Mouse (Mus musculus): ENCODE measurements around the gene Rmnd5a. TPM values are rescaled to one million over a fixed set of nuclear protein-coding genes. Genes with fewer than 3 reads are reported as not detected.

Rmnd5a gene
- polyA plus RNA-seq, 1 experiment from 2014 or later = 14.7 TPM

GRCm38 (mm10) chr6:71360751-71361150 lies 79.7 kb downstream of the Rmnd5a start:
- ATAC-seq (replicated peaks; ENCODE audit: low FRiP score) = no peak
- Histone ChIP-seq H3K4me2 (no peak overlapping the region), H3K9me3 (replicated peaks) (no peaks in the 10 kb centered on the region), H3K36me3 (no peaks in the 10 kb centered on the region), H3K9ac (no peak overlapping the region), H3K4me3 (replicated peaks) (no peak overlapping the region), H3K27me3 (no peaks in the 10 kb centered on the region), H3K27ac (no peak overlapping the region), H3K4me1 (no peaks in the 10 kb centered on the region)
- 70% methylated on average over 5 of the region's 5 CpGs for WGBS

- no peaks in the 10 kb centered on the region for H3K9me3 ChIP-seq (replicated peaks)
These were observed 80.2 kb downstream of the Rmnd5a start for GRCm38 (mm10) chr6:71360221-71360620.

GRCm38 (mm10) chr6:71357493-71357892 lies 82.9 kb downstream of the Rmnd5a start:
- no peak overlapping the region for H3K4me3 ChIP-seq (replicated peaks)
- no peak overlapping the region for H3K27ac ChIP-seq
- no peak for ATAC-seq (replicated peaks; ENCODE audit: low FRiP score)
- no peaks in the 10 kb centered on the region for H3K36me3 ChIP-seq
- no peaks in the 10 kb centered on the region for H3K9me3 ChIP-seq (replicated peaks)
- 83% methylated on average over 7 of the region's 7 CpGs for WGBS
- no peak overlapping the region for H3K9ac ChIP-seq
- no peaks in the 10 kb centered on the region for H3K27me3 ChIP-seq
- no peak overlapping the region for H3K4me2 ChIP-seq
- no peaks in the 10 kb centered on the region for H3K4me1 ChIP-seq

More at GRCm38 (mm10) chr6:71360221-71360620, 80.2 kb downstream of the Rmnd5a start:
- ATAC-seq (replicated peaks; ENCODE audit: low FRiP score) = no peak
- H3K9ac ChIP-seq = no peak overlapping the region
- no peak overlapping the region for H3K4me2 ChIP-seq
- WGBS = 78% methylated on average over 4 of the region's 4 CpGs
- no peaks in the 10 kb centered on the region for H3K27me3 ChIP-seq
- H3K27ac ChIP-seq = no peak overlapping the region
- H3K36me3 ChIP-seq = no peaks in the 10 kb centered on the region
- no peak overlapping the region for H3K4me3 ChIP-seq (replicated peaks)
- H3K4me1 ChIP-seq = no peaks in the 10 kb centered on the region

- no peak for ATAC-seq (replicated peaks; ENCODE audit: low FRiP score)
- H3K9ac ChIP-seq = no peak overlapping the region
- no peaks in the 10 kb centered on the region for H3K4me1 ChIP-seq
- no peak overlapping the region for H3K4me3 ChIP-seq (replicated peaks)
- no peak overlapping the region for H3K27ac ChIP-seq
- no peaks in the 10 kb centered on the region for H3K36me3 ChIP-seq
- no peaks in the 10 kb centered on the region for H3K9me3 ChIP-seq (replicated peaks)
- WGBS = 90% methylated on average over 2 of the region's 2 CpGs
- no peaks in the 10 kb centered on the region for H3K27me3 ChIP-seq
- H3K4me2 ChIP-seq = no peak overlapping the region
These were observed 86.7 kb downstream of the Rmnd5a start for GRCm38 (mm10) chr6:71353722-71354121.

- Histone ChIP-seq H3K27ac (no peak overlapping the region), H3K4me1 (no peaks in the 10 kb centered on the region), H3K4me3 (replicated peaks) (no peak overlapping the region), H3K9ac (no peak overlapping the region), H3K9me3 (replicated peaks) (no peaks in the 10 kb centered on the region), H3K36me3 (no peaks in the 10 kb centered on the region), H3K27me3 (no peaks in the 10 kb centered on the region), H3K4me2 (no peak overlapping the region)
- ATAC-seq (replicated peaks; ENCODE audit: low FRiP score) = no peak
- WGBS = 84% methylated on average over 10 of the region's 10 CpGs
These were observed 87.5 kb downstream of the Rmnd5a start for GRCm38 (mm10) chr6:71352866-71353427.

- H3K27me3 ChIP-seq = no peaks in the 10 kb centered on the region
- WGBS = 90% methylated on average over 6 of the region's 6 CpGs
- no peak overlapping the region for H3K9ac ChIP-seq
- no peak overlapping the region for H3K4me3 ChIP-seq (replicated peaks)
- no peak overlapping the region for H3K27ac ChIP-seq
- H3K4me2 ChIP-seq = no peak overlapping the region
- H3K9me3 ChIP-seq (replicated peaks) = no peaks in the 10 kb centered on the region
- no peak for ATAC-seq (replicated peaks; ENCODE audit: low FRiP score)
- no peaks in the 10 kb centered on the region for H3K4me1 ChIP-seq
- H3K36me3 ChIP-seq = no peaks in the 10 kb centered on the region
These were observed 88.2 kb downstream of the Rmnd5a start for GRCm38 (mm10) chr6:71352201-71352600.

- Histone ChIP-seq H3K27me3 (no peaks in the 10 kb centered on the region), H3K9me3 (replicated peaks) (no peaks in the 10 kb centered on the region), H3K27ac (no peak overlapping the region), H3K4me2 (no peak overlapping the region), H3K36me3 (no peaks in the 10 kb centered on the region), H3K4me1 (no peaks in the 10 kb centered on the region), H3K9ac (no peak overlapping the region), H3K4me3 (replicated peaks) (no peak overlapping the region)
- 90% methylated on average over 3 of the region's 3 CpGs for WGBS
- ATAC-seq (replicated peaks; ENCODE audit: low FRiP score) = no peak
These were observed 89.2 kb downstream of the Rmnd5a start for GRCm38 (mm10) chr6:71351201-71351600.

- H3K36me3 ChIP-seq = no peaks in the 10 kb centered on the region
- H3K9ac ChIP-seq = no peak overlapping the region
- H3K27me3 ChIP-seq = no peaks in the 10 kb centered on the region
- no peak overlapping the region for H3K4me2 ChIP-seq
- no peak overlapping the region for H3K4me3 ChIP-seq (replicated peaks)
- H3K9me3 ChIP-seq (replicated peaks) = no peaks in the 10 kb centered on the region
- WGBS = 94% methylated on average over 9 of the region's 9 CpGs
- no peaks in the 10 kb centered on the region for H3K4me1 ChIP-seq
- no peak overlapping the region for H3K27ac ChIP-seq
- no peak for ATAC-seq (replicated peaks; ENCODE audit: low FRiP score)
These were observed 92.4 kb downstream of the Rmnd5a start for GRCm38 (mm10) chr6:71348006-71348405.

- H3K4me3 ChIP-seq (replicated peaks) = no peak overlapping the region
- no peaks in the 10 kb centered on the region for H3K4me1 ChIP-seq
- ATAC-seq (replicated peaks; ENCODE audit: low FRiP score) = no peak
- no peak overlapping the region for H3K27ac ChIP-seq
- no peaks in the 10 kb centered on the region for H3K27me3 ChIP-seq
- no peaks in the 10 kb centered on the region for H3K9me3 ChIP-seq (replicated peaks)
- H3K4me2 ChIP-seq = no peak overlapping the region
- no peaks in the 10 kb centered on the region for H3K36me3 ChIP-seq
- no peak overlapping the region for H3K9ac ChIP-seq
- WGBS = 87% methylated on average over 9 of the region's 9 CpGs
These were observed 99.3 kb downstream of the Rmnd5a start for GRCm38 (mm10) chr6:71341179-71341578.

- Histone ChIP-seq H3K4me1 (no peaks in the 10 kb centered on the region), H3K27me3 (no peaks in the 10 kb centered on the region), H3K9me3 (replicated peaks) (no peaks in the 10 kb centered on the region), H3K27ac (no peak overlapping the region), H3K9ac (no peak overlapping the region), H3K4me3 (replicated peaks) (no peak overlapping the region), H3K36me3 (no peaks in the 10 kb centered on the region), H3K4me2 (no peak overlapping the region)
- 73% methylated on average over 4 of the region's 4 CpGs for WGBS
- no peak for ATAC-seq (replicated peaks; ENCODE audit: low FRiP score)
These were observed 101.1 kb downstream of the Rmnd5a start for GRCm38 (mm10) chr6:71339351-71339750.

- Histone ChIP-seq H3K27me3 (no peaks in the 10 kb centered on the region), H3K4me1 (no peaks in the 10 kb centered on the region), H3K27ac (no peak overlapping the region), H3K9me3 (replicated peaks) (no peaks in the 10 kb centered on the region), H3K36me3 (no peaks in the 10 kb centered on the region), H3K9ac (no peak overlapping the region), H3K4me3 (replicated peaks) (no peak overlapping the region), H3K4me2 (no peak overlapping the region)
- ATAC-seq (replicated peaks; ENCODE audit: low FRiP score) = no peak
- whole genome bisulfite sequencing = 79% methylated on average over 3 of the region's 3 CpGs
These were observed 101.5 kb downstream of the Rmnd5a start for GRCm38 (mm10) chr6:71338941-71339340.
